Mouse (Mus musculus) myocyte (in vitro differentiated cells): ENCODE data around the gene Wdtc1.

Source experiments
- MAX ChIP-seq: IDR thresholded peaks from one replicate; pipeline ENCODE4 v1.6.1; 2011; ENCODE audit warnings: low read depth, mild to moderate bottlenecking, control low read depth
- TCF12 ChIP-seq: IDR thresholded peaks from one replicate; pipeline ENCODE4 v1.6.1; 2011; ENCODE audit warnings: mild to moderate bottlenecking, control low read depth; ENCODE audit not compliant: poor library complexity, insufficient read depth, severe bottlenecking

GRCm38 (mm10) chr4:133253412-133253811 is 99.9 kb downstream of the Wdtc1 start:
- TF ChIP-seq MAX, result no peak
- no peak for TF ChIP-seq TCF12
